Mouse (Mus musculus) liver, embryonic 14.5 days (tissue): Measurements from ENCODE around the gene Nacc2. TPM values are rescaled to one million over a fixed set of nuclear protein-coding genes. Genes with fewer than 3 reads are reported as not detected.

Experiments used
- ATAC-seq: fragments of 200-750 bp; cut with Nextera tagmentation; 2 replicates; pipeline ENCODE4 v1.8.0; 2017; ENCODE audit warnings: moderate number of reproducible peaks, mild to moderate bottlenecking, moderate library complexity; ENCODE audit not compliant: insufficient read depth
- DNase-seq, 3 experiments: peaks; one replicate each; pipeline ENCODE4 v3.0.0-alpha.2; 2012 to 2013; ENCODE audit warnings: low read depth in 3 of 3, low spot score in 3 of 3
- H3K27ac ChIP-seq: fragments of 300-500 bp; sonication (generic); 2 replicates; pipeline ENCODE4 v1.5.1; 2014; ENCODE audit warnings: moderate library complexity, mild to moderate bottlenecking, control low read depth, inconsistent platforms
- H3K27me3 ChIP-seq: fragments of 300-500 bp; sonication (generic); 2 replicates; pipeline ENCODE4 v1.6.1; 2014; ENCODE audit warnings: mild to moderate bottlenecking, low read length, moderate library complexity; ENCODE audit not compliant: control insufficient read depth, insufficient read depth
- H3K36me3 ChIP-seq: fragments of 300-500 bp; sonication (generic); replicated peaks from 2 replicates; pipeline ENCODE4 v1.6.1; 2014; ENCODE audit warnings: low read depth; ENCODE audit not compliant: control insufficient read depth, insufficient read depth
- H3K4me1 ChIP-seq, 2 experiments: fragments of 200-500 bp in 1 of 2; fragments of 300-500 bp in 1 of 2; sonication (generic) in 1 of 2; replicated peaks; 2 replicates each; pipeline ENCODE4 v1.6.1; 2012 to 2014; ENCODE audit warnings: antibody characterized with exemption in 1 of 2, inconsistent platforms in 1 of 2, low read length in 1 of 2; ENCODE audit not compliant: control insufficient read depth in 2 of 2, insufficient read depth in 2 of 2
- H3K4me2 ChIP-seq: fragments of 300-500 bp; sonication (generic); 2 replicates; pipeline ENCODE4 v1.6.1; 2014; ENCODE audit warnings: low read depth, mild to moderate bottlenecking, control low read depth, moderate library complexity
- H3K4me3 ChIP-seq, 2 experiments: fragments of 200-500 bp in 1 of 2; fragments of 300-500 bp in 1 of 2; sonication (generic) in 1 of 2; 2 replicates each; pipeline ENCODE4 v1.5.1; 2012 to 2014; ENCODE audit warnings: low read depth in 2 of 2, low read length in 2 of 2, mild to moderate bottlenecking in 2 of 2, control low read depth in 1 of 2, inconsistent platforms in 1 of 2, moderate library complexity in 1 of 2; ENCODE audit not compliant: insufficient read depth in 1 of 2
- H3K9ac ChIP-seq: fragments of 300-500 bp; sonication (generic); replicated peaks from 2 replicates; pipeline ENCODE4 v1.6.1; 2014; ENCODE audit warnings: mild to moderate bottlenecking, control low read depth, moderate library complexity
- H3K9me3 ChIP-seq: fragments of 300-500 bp; sonication (generic); 2 replicates; pipeline ENCODE4 v1.6.1; 2016; ENCODE audit warnings: low read length, mixed read lengths; ENCODE audit not compliant: control insufficient read depth
- CTCF ChIP-seq: IDR thresholded peaks from 2 replicates; pipeline ENCODE4 v1.5.1; 2016; ENCODE audit warnings: antibody characterized with exemption, low read depth, control low read depth
- EP300 ChIP-seq: IDR thresholded peaks from 2 replicates; pipeline ENCODE4 v1.6.1; 2016; ENCODE audit warnings: antibody characterized with exemption, low read depth
- whole genome bisulfite sequencing: fragments of 180-500 bp; shearing (Covaris S2); extraction: QIAGEN DNeasy Blood & Tissue Kit; methylation state at CpG from one replicate; pipeline ENCODE4 v1.1.7; 2014; ENCODE audit not compliant: insufficient replicate concordance; 5-methylcytosine and 5-hydroxymethylcytosine counted together
- polyA plus RNA-seq, 2 experiments: library from polyadenylated mRNA; depleted of rRNA in 1 of 2; stranded (reverse) in 1 of 2; unstranded in 1 of 2; fragments of >200 nt; fragmentation: Nextera tagmentation in 1 of 2; extraction: Ambion mirVana in 1 of 2; gene quantifications; 2 replicates each; pipeline versions ENCODE4 v1.2.1 to v1.2.3; 2012 to 2014

Gene Nacc2
- polyA plus RNA-seq, 2 experiments, result 1.4 to 2.4 TPM

DNA sequence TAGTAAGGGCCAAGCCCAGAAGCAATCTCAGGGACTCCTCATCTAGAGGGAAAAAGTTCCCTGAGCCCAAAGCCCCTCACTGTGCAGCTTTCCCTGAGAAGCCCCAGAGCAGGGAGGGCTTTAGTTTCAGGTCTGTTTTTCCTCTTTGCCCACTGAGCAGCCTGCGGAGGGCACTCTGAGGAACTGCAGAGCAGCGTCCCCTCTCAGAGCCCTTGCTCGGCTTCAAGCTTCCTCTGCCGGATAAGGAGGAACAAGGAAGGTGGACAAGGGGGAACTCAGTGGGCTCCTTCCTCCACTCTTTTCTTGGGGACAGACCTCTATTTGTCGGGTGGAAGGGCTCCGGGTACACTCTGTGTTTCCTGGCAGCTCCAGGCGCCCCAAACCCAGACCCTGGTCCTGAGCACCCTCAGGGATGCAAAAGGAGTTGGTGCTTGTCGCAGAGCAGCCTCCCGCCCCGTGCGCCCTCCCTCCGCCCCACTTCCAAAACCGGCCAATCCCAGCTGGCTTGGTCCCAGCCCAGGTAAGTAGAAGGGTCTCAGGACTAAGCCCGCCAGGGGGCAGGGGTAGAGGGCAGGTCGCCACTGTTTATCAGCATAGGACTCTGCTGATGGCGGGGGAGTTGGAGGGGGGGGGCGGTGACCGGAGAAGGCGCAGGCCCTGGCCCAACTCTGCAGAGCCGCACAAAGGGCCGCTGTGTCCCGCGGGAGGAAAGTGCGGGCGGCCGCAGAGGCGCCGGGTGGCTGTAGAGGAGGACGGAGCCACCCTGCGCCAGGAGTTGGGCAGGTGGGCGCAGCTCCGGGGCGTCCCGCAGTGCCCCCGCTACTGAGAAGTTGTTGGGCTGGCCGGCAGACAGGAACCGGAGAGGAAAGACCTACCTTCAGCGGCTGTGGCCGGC, 31.9 kb downstream of the Nacc2 start:
- Histone ChIP-seq H3K4me1 (peaks cover 28 to 31% of the 10 kb centered on the region in 2 experiments), H3K4me2 (peak overlapping the region; percentile 60), H3K27me3 (peaks cover 37% of the 10 kb centered on the region), H3K36me3 (no peaks in the 10 kb centered on the region), H3K4me3 (peak overlapping the region; percentile 31 to 37), H3K9me3 (no peaks in the 10 kb centered on the region), H3K27ac (no peak overlapping the region), H3K9ac (no peak overlapping the region)
- no peak for TF ChIP-seq CTCF
- TF ChIP-seq EP300, result no peak
- DNase-seq, result no peak
- 1% methylated on average over 37 of the region's 39 CpGs for WGBS
- no peak for ATAC-seq

DNA sequence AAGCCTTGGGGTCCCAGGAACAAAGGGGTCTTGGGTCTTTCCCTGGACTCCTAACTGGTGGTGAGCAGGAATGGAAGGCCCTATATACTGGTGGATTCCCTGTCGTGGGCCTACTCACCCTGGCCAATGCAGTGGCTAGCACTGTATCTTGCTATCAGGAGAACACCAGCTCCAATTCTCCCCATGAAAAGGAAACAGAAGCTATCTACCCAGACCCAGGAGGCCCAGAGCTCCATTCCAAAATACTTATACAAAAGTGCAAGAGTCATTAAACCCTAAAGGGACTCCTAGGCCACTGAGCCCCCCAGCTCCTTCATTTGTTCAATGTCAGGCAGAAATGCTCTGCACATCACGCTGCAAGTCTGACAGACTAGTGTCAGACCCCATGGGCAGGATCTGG, 34.0 kb downstream of the Nacc2 start:
- H3K27me3 ChIP-seq, result peaks cover 37% of the 10 kb centered on the region
- no peak overlapping the region for H3K4me2 ChIP-seq
- ATAC-seq, result no peak
- no peaks in the 10 kb centered on the region for H3K36me3 ChIP-seq
- peaks cover 31 to 35% of the 10 kb centered on the region in 2 experiments for H3K4me1 ChIP-seq
- 32% methylated on average over 2 of the region's 2 CpGs for WGBS
- no peaks in the 10 kb centered on the region for H3K9me3 ChIP-seq
- peak overlapping the region; percentile 20 for H3K9ac ChIP-seq
- no peak overlapping the region for H3K4me3 ChIP-seq
- DNase-seq, result no peak
- peak overlapping the region; percentile 41 for H3K27ac ChIP-seq
- TF ChIP-seq EP300 (peak; percentile 56), CTCF (no peak)

DNA sequence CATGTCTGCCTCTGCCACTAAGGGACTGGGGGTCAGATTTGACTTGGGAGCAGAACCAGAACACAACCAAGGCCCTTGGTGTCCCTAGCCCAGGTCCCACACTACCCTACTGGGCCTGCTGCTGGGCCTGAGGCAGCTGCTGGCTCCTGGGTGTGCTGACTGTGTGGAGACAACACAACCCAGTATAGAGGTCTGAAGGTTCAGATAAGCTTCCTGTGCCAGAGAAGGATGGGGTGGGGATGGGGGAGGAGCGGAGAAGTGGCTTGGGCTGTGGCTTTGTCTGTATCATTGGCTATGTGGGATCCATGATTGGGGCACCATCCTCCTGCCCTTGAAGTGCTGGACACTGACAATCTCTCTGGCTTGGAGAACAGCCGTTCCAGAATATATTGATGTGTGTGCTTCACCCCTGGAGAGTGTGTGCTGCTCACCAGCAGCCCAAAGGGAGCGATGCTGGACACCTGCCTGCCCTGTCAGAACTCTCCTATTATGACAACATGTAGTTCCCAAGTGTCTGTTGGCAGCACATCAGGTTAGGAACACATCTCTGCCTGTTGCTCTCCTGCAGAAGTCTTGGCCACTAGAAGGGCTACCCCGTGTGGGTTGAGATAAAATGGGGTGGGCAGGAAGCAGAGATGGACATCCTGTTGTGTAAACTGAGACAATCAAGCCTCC, 36.0 kb downstream of the Nacc2 start:
- WGBS, result 29% methylated on average over 4 of the region's 4 CpGs
- Histone ChIP-seq H3K27ac (peak overlapping the region; percentile 93), H3K9ac (peak overlapping the region; percentile 71), H3K4me2 (peak overlapping the region; percentile 64), H3K4me3 (no peak overlapping the region), H3K4me1 (peaks cover 31 to 35% of the 10 kb centered on the region in 2 experiments), H3K36me3 (no peaks in the 10 kb centered on the region), H3K27me3 (peaks cover 24% of the 10 kb centered on the region), H3K9me3 (no peaks in the 10 kb centered on the region)
- DNase-seq, result peak; percentile 72 to 80 (median 79)
- TF ChIP-seq CTCF (peak; percentile 16; the same call in 1 of the 2 replicates), EP300 (peak; percentile 66)
- peak; percentile 100 for ATAC-seq

DNA sequence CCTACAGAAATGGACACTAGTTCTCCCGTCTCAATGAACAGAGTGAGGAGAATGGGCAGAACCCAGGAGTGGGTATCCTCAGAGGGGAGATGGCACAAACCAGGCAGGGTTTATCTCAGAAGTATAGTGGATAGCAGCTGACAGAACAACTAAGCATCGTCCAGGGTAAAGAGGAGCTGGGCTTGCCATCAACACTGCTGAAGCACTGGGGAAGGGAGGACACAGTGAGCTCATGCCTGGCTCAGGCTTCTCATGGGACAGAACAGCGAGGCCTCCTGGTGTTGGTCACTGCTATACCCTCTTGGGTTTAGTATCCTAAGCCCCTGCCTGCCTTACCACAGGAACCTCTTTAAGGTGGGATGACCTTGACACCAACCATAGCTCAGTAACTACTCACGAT, 36.5 kb downstream of the Nacc2 start:
- Histone ChIP-seq H3K27ac (peak overlapping the region; percentile 93), H3K4me1 (peaks cover 31 to 35% of the 10 kb centered on the region in 2 experiments), H3K9ac (peak overlapping the region; percentile 71)

GRCm38 (mm10) chr2:26082883-26083282, 40.1 kb downstream of the Nacc2 start:
- DNase-seq (no peak), ATAC-seq (no peak)
- no peak overlapping the region for H3K27ac ChIP-seq
- peaks cover 20% of the 10 kb centered on the region in 2 experiments for H3K4me1 ChIP-seq
- no peak overlapping the region for H3K4me3 ChIP-seq
- H3K9ac ChIP-seq, result no peak overlapping the region
- WGBS, result 59% methylated on average over 4 of the region's 4 CpGs
- H3K27me3 ChIP-seq, result no peaks in the 10 kb centered on the region
- H3K4me2 ChIP-seq, result no peak overlapping the region
- no peak for TF ChIP-seq CTCF
- no peak for TF ChIP-seq EP300
- H3K9me3 ChIP-seq, result no peaks in the 10 kb centered on the region
- H3K36me3 ChIP-seq, result no peaks in the 10 kb centered on the region

More for the DNA sequence above, 36.5 kb downstream of the Nacc2 start:
- Histone ChIP-seq H3K27me3 (peaks cover 19% of the 10 kb centered on the region), H3K4me2 (peak overlapping the region; percentile 64), H3K36me3 (no peaks in the 10 kb centered on the region), H3K4me3 (no peak overlapping the region), H3K9me3 (no peaks in the 10 kb centered on the region)
- TF ChIP-seq CTCF, result no peak
- no peak for TF ChIP-seq EP300
- no peak for DNase-seq
- WGBS, result 40% methylated on average over 4 of the region's 4 CpGs
- peak; percentile 63 for ATAC-seq
